Mouse (Mus musculus): ENCODE measurements at regions not wholly inside any gene's neighbourhood (a gene's known extent, or its start where the extent isn't known, plus 50 kb on each side); places are given as distances from the start of the nearest gene placed in this dataset.

- in situ Hi-C loops (cut with MboI; ENCODE audit: low sequenced_read_pairs in 2 of 2, unreplicated experiment in 2 of 2): no loop called here
- no peak overlapping the region for H3K27ac ChIP-seq (ENCODE audit: insufficient read depth, low read depth, low read length, poor library complexity, severe bottlenecking)
- no peak for DNase-seq (ENCODE audit: low read depth, low spot score)
- no peaks in the 10 kb centered on the region for H3K36me3 ChIP-seq (ENCODE audit: control insufficient read depth, insufficient read depth, low read length, poor library complexity, severe bottlenecking)
- no peak overlapping the region for H3K4me3 ChIP-seq (ENCODE audit: insufficient read depth in 1 of 2, low read depth in 1 of 2, low read length in 2 of 2, poor library complexity in 1 of 2, severe bottlenecking in 1 of 2)
- no peak for TF ChIP-seq ZC3H11A (IDR thresholded peaks at IDR 0.05; ENCODE audit: borderline replicate concordance, low read depth, low read length)
- no peak for TF ChIP-seq CHD2 (IDR thresholded peaks at IDR 0.05; ENCODE audit: low read depth, low read length)
- no peak for TF ChIP-seq ZNF384 (IDR thresholded peaks at IDR 0.05; ENCODE audit: low read depth, low read length)
- TF ChIP-seq HCFC1 (IDR thresholded peaks at IDR 0.05; ENCODE audit: borderline replicate concordance, insufficient read depth, low read length): no peak
- no peak for TF ChIP-seq MAFK (IDR thresholded peaks at IDR 0.05; ENCODE audit: insufficient read depth, low read depth, low read length)
- H3K4me1 ChIP-seq (ENCODE audit: control insufficient read depth in 2 of 2, insufficient read depth in 2 of 2, low read length in 2 of 2, poor library complexity in 1 of 2): no peaks in the 10 kb centered on the region
- H3K9ac ChIP-seq (ENCODE audit: insufficient read depth, low read depth, low read length, poor library complexity, severe bottlenecking): no peak overlapping the region
- no peaks in the 10 kb centered on the region for H3K9me3 ChIP-seq (ENCODE audit: control insufficient read depth, insufficient read depth, low read depth, low read length)
Observed at GRCm38 (mm10) chr15:62397009-62397408, 1448.0 kb downstream of the Gsdmc2 start.

- TF ChIP-seq ZC3H11A (IDR thresholded peaks at IDR 0.05; ENCODE audit: borderline replicate concordance, low read depth, low read length) (no peak), HCFC1 (IDR thresholded peaks at IDR 0.05; ENCODE audit: borderline replicate concordance, insufficient read depth, low read length) (no peak), ZNF384 (IDR thresholded peaks at IDR 0.05; ENCODE audit: low read depth, low read length) (no peak), CHD2 (IDR thresholded peaks at IDR 0.05; ENCODE audit: low read depth, low read length) (no peak), MAFK (IDR thresholded peaks at IDR 0.05; ENCODE audit: insufficient read depth, low read depth, low read length) (no peak)
- in situ Hi-C loops (cut with MboI; ENCODE audit: low sequenced_read_pairs in 2 of 2, unreplicated experiment in 2 of 2): no loop called here
- no peak for DNase-seq (ENCODE audit: low read depth, low spot score)
- H3K27ac ChIP-seq (ENCODE audit: insufficient read depth, low read depth, low read length, poor library complexity, severe bottlenecking): no peak overlapping the region
- H3K9ac ChIP-seq (ENCODE audit: insufficient read depth, low read depth, low read length, poor library complexity, severe bottlenecking): no peak overlapping the region
- no peak overlapping the region for H3K4me3 ChIP-seq (ENCODE audit: insufficient read depth in 1 of 2, low read depth in 1 of 2, low read length in 2 of 2, poor library complexity in 1 of 2, severe bottlenecking in 1 of 2)
- no peaks in the 10 kb centered on the region for H3K36me3 ChIP-seq (ENCODE audit: control insufficient read depth, insufficient read depth, low read length, poor library complexity, severe bottlenecking)
- H3K9me3 ChIP-seq (ENCODE audit: control insufficient read depth, insufficient read depth, low read depth, low read length): no peaks in the 10 kb centered on the region
- no peaks in the 10 kb centered on the region for H3K4me1 ChIP-seq (ENCODE audit: control insufficient read depth in 2 of 2, insufficient read depth in 2 of 2, low read length in 2 of 2, poor library complexity in 1 of 2)
Observed at GRCm38 (mm10) chr15:62395377-62395776, 1449.6 kb downstream of the Gsdmc2 start.

- Histone ChIP-seq H3K9me3 (ENCODE audit: control insufficient read depth, insufficient read depth, low read depth, low read length) (no peaks in the 10 kb centered on the region), H3K4me3 (ENCODE audit: insufficient read depth in 1 of 2, low read depth in 1 of 2, low read length in 2 of 2, poor library complexity in 1 of 2, severe bottlenecking in 1 of 2) (no peak overlapping the region), H3K4me1 (ENCODE audit: control insufficient read depth in 2 of 2, insufficient read depth in 2 of 2, low read length in 2 of 2, poor library complexity in 1 of 2) (no peaks in the 10 kb centered on the region), H3K9ac (ENCODE audit: insufficient read depth, low read depth, low read length, poor library complexity, severe bottlenecking) (no peak overlapping the region), H3K27ac (ENCODE audit: insufficient read depth, low read depth, low read length, poor library complexity, severe bottlenecking) (no peak overlapping the region), H3K36me3 (ENCODE audit: control insufficient read depth, insufficient read depth, low read length, poor library complexity, severe bottlenecking) (no peaks in the 10 kb centered on the region)
- DNase-seq (ENCODE audit: low read depth, low spot score): no peak
- in situ Hi-C loops (cut with MboI; ENCODE audit: low sequenced_read_pairs in 2 of 2, unreplicated experiment in 2 of 2): no loop called here
- no peak for TF ChIP-seq ZNF384 (IDR thresholded peaks at IDR 0.05; ENCODE audit: low read depth, low read length)
- no peak for TF ChIP-seq MAFK (IDR thresholded peaks at IDR 0.05; ENCODE audit: insufficient read depth, low read depth, low read length)
- TF ChIP-seq ZC3H11A (IDR thresholded peaks at IDR 0.05; ENCODE audit: borderline replicate concordance, low read depth, low read length): no peak
- no peak for TF ChIP-seq CHD2 (IDR thresholded peaks at IDR 0.05; ENCODE audit: low read depth, low read length)
- TF ChIP-seq HCFC1 (IDR thresholded peaks at IDR 0.05; ENCODE audit: borderline replicate concordance, insufficient read depth, low read length): no peak
Observed at GRCm38 (mm10) chr15:62393416-62393815, 1451.6 kb downstream of the Gsdmc2 start.

GRCm38 (mm10) chr15:62392839-62393238 is 1452.1 kb downstream of the Gsdmc2 start:
- TF ChIP-seq HCFC1 (IDR thresholded peaks at IDR 0.05; ENCODE audit: borderline replicate concordance, insufficient read depth, low read length): no peak
- TF ChIP-seq CHD2 (IDR thresholded peaks at IDR 0.05; ENCODE audit: low read depth, low read length): no peak
- TF ChIP-seq MAFK (IDR thresholded peaks at IDR 0.05; ENCODE audit: insufficient read depth, low read depth, low read length): no peak
- no peak for TF ChIP-seq ZNF384 (IDR thresholded peaks at IDR 0.05; ENCODE audit: low read depth, low read length)
- no peak for TF ChIP-seq ZC3H11A (IDR thresholded peaks at IDR 0.05; ENCODE audit: borderline replicate concordance, low read depth, low read length)
- Histone ChIP-seq H3K27ac (ENCODE audit: insufficient read depth, low read depth, low read length, poor library complexity, severe bottlenecking) (no peak overlapping the region), H3K4me1 (ENCODE audit: control insufficient read depth in 2 of 2, insufficient read depth in 2 of 2, low read length in 2 of 2, poor library complexity in 1 of 2) (no peaks in the 10 kb centered on the region), H3K36me3 (ENCODE audit: control insufficient read depth, insufficient read depth, low read length, poor library complexity, severe bottlenecking) (no peaks in the 10 kb centered on the region), H3K9ac (ENCODE audit: insufficient read depth, low read depth, low read length, poor library complexity, severe bottlenecking) (no peak overlapping the region), H3K4me3 (ENCODE audit: insufficient read depth in 1 of 2, low read depth in 1 of 2, low read length in 2 of 2, poor library complexity in 1 of 2, severe bottlenecking in 1 of 2) (no peak overlapping the region), H3K9me3 (ENCODE audit: control insufficient read depth, insufficient read depth, low read depth, low read length) (no peaks in the 10 kb centered on the region)
- no peak for DNase-seq (ENCODE audit: low read depth, low spot score)
- in situ Hi-C loops (cut with MboI; ENCODE audit: low sequenced_read_pairs in 2 of 2, unreplicated experiment in 2 of 2): no loop called here

- no peak for DNase-seq (ENCODE audit: low read depth, low spot score)
- in situ Hi-C loops (cut with MboI; ENCODE audit: low sequenced_read_pairs in 2 of 2, unreplicated experiment in 2 of 2): no loop called here
- Histone ChIP-seq H3K27ac (ENCODE audit: insufficient read depth, low read depth, low read length, poor library complexity, severe bottlenecking) (no peak overlapping the region), H3K4me3 (ENCODE audit: insufficient read depth in 1 of 2, low read depth in 1 of 2, low read length in 2 of 2, poor library complexity in 1 of 2, severe bottlenecking in 1 of 2) (no peak overlapping the region), H3K4me1 (ENCODE audit: control insufficient read depth in 2 of 2, insufficient read depth in 2 of 2, low read length in 2 of 2, poor library complexity in 1 of 2) (no peaks in the 10 kb centered on the region), H3K9ac (ENCODE audit: insufficient read depth, low read depth, low read length, poor library complexity, severe bottlenecking) (no peak overlapping the region), H3K9me3 (ENCODE audit: control insufficient read depth, insufficient read depth, low read depth, low read length) (no peaks in the 10 kb centered on the region), H3K36me3 (ENCODE audit: control insufficient read depth, insufficient read depth, low read length, poor library complexity, severe bottlenecking) (no peaks in the 10 kb centered on the region)
- TF ChIP-seq ZNF384 (IDR thresholded peaks at IDR 0.05; ENCODE audit: low read depth, low read length) (no peak), MAFK (IDR thresholded peaks at IDR 0.05; ENCODE audit: insufficient read depth, low read depth, low read length) (no peak), CHD2 (IDR thresholded peaks at IDR 0.05; ENCODE audit: low read depth, low read length) (no peak), HCFC1 (IDR thresholded peaks at IDR 0.05; ENCODE audit: borderline replicate concordance, insufficient read depth, low read length) (no peak), ZC3H11A (IDR thresholded peaks at IDR 0.05; ENCODE audit: borderline replicate concordance, low read depth, low read length) (no peak)
Observed at GRCm38 (mm10) chr15:62392381-62392780, 1452.6 kb downstream of the Gsdmc2 start.

Measured in ES-E14 (cell line).